Mouse (Mus musculus): Measurements from ENCODE around the gene Calm3. TPM values are rescaled to one million over a fixed set of nuclear protein-coding genes. Genes with fewer than 3 reads are reported as not detected.

Gene Calm3
- total and polyA plus RNA-seq, 3 experiments, result 294 to 623 (median 326) TPM

DNA sequence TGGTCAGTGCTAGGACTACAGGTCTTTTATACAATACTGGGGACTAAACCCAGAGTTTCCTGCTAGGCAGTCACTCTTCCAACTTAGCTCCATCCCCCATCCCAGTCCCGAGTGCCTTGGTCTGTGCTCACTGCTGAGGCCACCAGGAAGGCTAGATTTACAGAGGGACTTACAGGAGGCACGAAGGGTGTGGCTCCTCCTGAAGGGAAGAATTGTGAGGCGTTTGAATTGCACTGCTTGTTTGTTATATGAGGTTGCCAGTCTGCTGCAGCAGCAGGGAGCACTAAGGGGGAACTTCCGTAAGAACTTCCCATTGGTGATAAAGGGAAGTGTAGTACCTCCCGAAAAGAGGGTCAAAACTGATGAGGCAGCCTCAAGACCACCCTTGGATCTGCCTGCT, 43.3 kb downstream of the Calm3 start:
- Histone ChIP-seq H3K9ac (ENCODE audit: insufficient read depth, low read depth) (no peak overlapping the region), H3K79me2 (replicated peaks; ENCODE audit: control insufficient read depth, extremely low read depth, insufficient read depth, poor library complexity, severe bottlenecking) (no peaks in the 10 kb centered on the region), H3K36me3 (replicated peaks in 1 of 2; ENCODE audit: control insufficient read depth in 1 of 2, insufficient read depth in 1 of 2, low read length in 1 of 2) (peaks cover 4 to 56% of the 10 kb centered on the region in 2 experiments), H3K4me3 (replicated peaks in 1 of 3; ENCODE audit: low read depth in 2 of 3, low read length in 2 of 3, poor library complexity in 1 of 3) (no peak overlapping the region), H3K27me3 (replicated peaks) (no peaks in the 10 kb centered on the region), H3K9me3 (replicated peaks; ENCODE audit: low read length) (peaks cover 14% of the 10 kb centered on the region), H3K27ac (ENCODE audit: insufficient read depth, low read depth) (no peak overlapping the region), H3K4me2 (ENCODE audit: insufficient read depth, low read depth, poor library complexity, severe bottlenecking) (no peak overlapping the region), H3K4me1 (ENCODE audit: control insufficient read depth in 1 of 2, insufficient read depth in 2 of 2) (peaks cover 6 to 39% of the 10 kb centered on the region in 2 experiments)
- DNase-seq (ENCODE audit: extremely low read depth), result no peak
- TF ChIP-seq MEF2A (IDR thresholded peaks at IDR 0.05; ENCODE audit: borderline replicate concordance, low read depth, low read length) (no peak), MAFK (IDR thresholded peaks at IDR 0.05; ENCODE audit: insufficient replicate concordance, low read length) (no peak), TCF12 (IDR thresholded peaks at IDR 0.05; ENCODE audit: low read depth, low read length) (no peak), POLR2AphosphoS2 (IDR thresholded peaks at IDR 0.05; ENCODE audit: low read depth, low read length) (no peak), MYC (IDR thresholded peaks at IDR 0.05; ENCODE audit: low read depth, low read length) (no peak), ELF1 (IDR thresholded peaks at IDR 0.05; ENCODE audit: low read depth, low read length) (no peak)
- in situ Hi-C loops (cut with MboI; ENCODE audit: low pct_ligation_motif_present, low pct_unique_long_range_greater_than_20kb, low sequenced_read_pairs), result no loop called here
- dilution Hi-C loops (cut with MboI; ENCODE audit: extremely low pct_ligation_motif_present, extremely low pct_unique_long_range_greater_than_20kb, low sequenced_read_pairs), result no loop called here

- Histone ChIP-seq H3K4me2 (ENCODE audit: insufficient read depth, low read depth, poor library complexity, severe bottlenecking) (no peak overlapping the region), H3K9me3 (replicated peaks; ENCODE audit: low read length) (peaks cover 9% of the 10 kb centered on the region), H3K79me2 (replicated peaks; ENCODE audit: control insufficient read depth, extremely low read depth, insufficient read depth, poor library complexity, severe bottlenecking) (no peaks in the 10 kb centered on the region), H3K4me3 (replicated peaks in 1 of 3; ENCODE audit: low read depth in 2 of 3, low read length in 2 of 3, poor library complexity in 1 of 3) (no peak overlapping the region), H3K4me1 (ENCODE audit: control insufficient read depth in 1 of 2, insufficient read depth in 2 of 2) (peaks cover 6 to 39% of the 10 kb centered on the region in 2 experiments), H3K27ac (ENCODE audit: insufficient read depth, low read depth) (no peak overlapping the region), H3K9ac (ENCODE audit: insufficient read depth, low read depth) (no peak overlapping the region), H3K36me3 (replicated peaks in 1 of 2; ENCODE audit: control insufficient read depth in 1 of 2, insufficient read depth in 1 of 2, low read length in 1 of 2) (peaks cover 2 to 50% of the 10 kb centered on the region in 2 experiments), H3K27me3 (replicated peaks) (no peaks in the 10 kb centered on the region)
- no peak for DNase-seq (ENCODE audit: extremely low read depth)
- dilution Hi-C loops (cut with MboI; ENCODE audit: extremely low pct_ligation_motif_present, extremely low pct_unique_long_range_greater_than_20kb, low sequenced_read_pairs) (no loop called here), in situ Hi-C loops (cut with MboI; ENCODE audit: low pct_ligation_motif_present, low pct_unique_long_range_greater_than_20kb, low sequenced_read_pairs) (no loop called here)
- no peak for TF ChIP-seq ZMIZ1 (IDR thresholded peaks at IDR 0.05; ENCODE audit: low read depth, low read length)
- no peak for TF ChIP-seq SIN3A (IDR thresholded peaks at IDR 0.05; ENCODE audit: low read length)
- no peak for TF ChIP-seq BHLHE40 (IDR thresholded peaks at IDR 0.05; ENCODE audit: low read depth, low read length)
- TF ChIP-seq NRF1 (IDR thresholded peaks at IDR 0.05; ENCODE audit: low read depth, low read length), result no peak
- no peak for TF ChIP-seq RCOR1 (conservative IDR thresholded peaks at IDR 0.05; ENCODE audit: low read depth, low read length)
These were observed 43.9 kb downstream of the Calm3 start for GRCm38 (mm10) chr7:16879796-16880547.

- no peaks in the 10 kb centered on the region for H3K79me2 ChIP-seq (replicated peaks; ENCODE audit: control insufficient read depth, extremely low read depth, insufficient read depth, poor library complexity, severe bottlenecking)
- no peaks in the 10 kb centered on the region for H3K9me3 ChIP-seq (replicated peaks; ENCODE audit: low read length)
- in situ Hi-C loops (cut with MboI; ENCODE audit: low pct_ligation_motif_present, low pct_unique_long_range_greater_than_20kb, low sequenced_read_pairs), result no loop called here
- TF ChIP-seq UBTF (IDR thresholded peaks at IDR 0.05; ENCODE audit: low read depth, low read length) (no peak), CHD2 (IDR thresholded peaks at IDR 0.05; ENCODE audit: low read length) (no peak), E2F4 (IDR thresholded peaks at IDR 0.05; ENCODE audit: insufficient replicate concordance, low read depth, low read length) (no peak), ELF1 (IDR thresholded peaks at IDR 0.05; ENCODE audit: low read depth, low read length) (no peak), MEF2A (IDR thresholded peaks at IDR 0.05; ENCODE audit: borderline replicate concordance, low read depth, low read length) (no peak), EP300 (IDR thresholded peaks at IDR 0.05; ENCODE audit: low read length) (no peak), ZMIZ1 (IDR thresholded peaks at IDR 0.05; ENCODE audit: low read depth, low read length) (no peak), POLR2A (IDR thresholded peaks at IDR 0.05; ENCODE audit: low read depth, low read length) (no peak), JUND (conservative IDR thresholded peaks at IDR 0.05; ENCODE audit: low read depth, low read length) (no peak), ZNF384 (IDR thresholded peaks at IDR 0.05; ENCODE audit: low read depth, low read length) (no peak), CTCF (conservative IDR thresholded peaks at IDR 0.05 in 1 of 2, IDR thresholded peaks at IDR 0.05 in 1 of 2; ENCODE audit: low read depth in 2 of 2, low read length in 2 of 2) (no peak), MXI1 (IDR thresholded peaks at IDR 0.05; ENCODE audit: low read depth, low read length) (no peak), HCFC1 (IDR thresholded peaks at IDR 0.05; ENCODE audit: low read depth, low read length) (no peak), TBP (conservative IDR thresholded peaks at IDR 0.05; ENCODE audit: low read depth, low read length) (no peak)
- no peak overlapping the region for H3K9ac ChIP-seq (ENCODE audit: insufficient read depth, low read depth)
- H3K4me1 ChIP-seq (ENCODE audit: control insufficient read depth in 1 of 2, insufficient read depth in 2 of 2), result peaks cover 6 to 39% of the 10 kb centered on the region in 2 experiments
- dilution Hi-C loops (cut with MboI; ENCODE audit: extremely low pct_ligation_motif_present, extremely low pct_unique_long_range_greater_than_20kb, low sequenced_read_pairs), result no loop called here
- DNase-seq (ENCODE audit: extremely low read depth), result no peak
- peaks cover 0 to 36% of the 10 kb centered on the region in 2 experiments for H3K36me3 ChIP-seq (replicated peaks in 1 of 2; ENCODE audit: control insufficient read depth in 1 of 2, insufficient read depth in 1 of 2, low read length in 1 of 2)
- H3K4me3 ChIP-seq (replicated peaks in 1 of 3; ENCODE audit: low read depth in 2 of 3, low read length in 2 of 3, poor library complexity in 1 of 3), result no peak overlapping the region
- H3K4me2 ChIP-seq (ENCODE audit: insufficient read depth, low read depth, poor library complexity, severe bottlenecking), result no peak overlapping the region
- H3K27ac ChIP-seq (ENCODE audit: insufficient read depth, low read depth), result no peak overlapping the region
- H3K27me3 ChIP-seq (replicated peaks), result no peaks in the 10 kb centered on the region
These were observed 46.2 kb downstream of the Calm3 start for GRCm38 (mm10) chr7:16877717-16878116.

All from CH12.LX (cell line).